Mouse (Mus musculus): Measurements from ENCODE around the gene Adam12.

The Adam12 gene

DNA sequence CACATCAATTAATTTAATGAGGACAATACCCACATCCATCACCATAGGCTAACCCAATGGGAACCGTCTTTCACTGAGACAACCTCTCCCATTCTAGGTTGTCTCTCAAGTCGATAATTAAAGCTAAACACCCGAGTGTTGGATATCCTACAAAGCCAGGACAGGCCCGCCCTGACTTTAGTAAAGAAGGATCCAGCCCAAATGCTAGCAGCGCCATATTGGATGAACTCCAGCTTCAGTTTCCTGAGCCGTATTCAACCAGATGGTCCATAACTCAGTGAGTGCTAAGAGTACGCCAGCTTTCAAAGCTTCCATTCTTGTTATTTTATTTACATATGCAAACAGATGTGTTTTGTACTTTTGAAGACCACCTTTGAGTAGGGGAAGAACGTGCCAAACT is 81.6 kb downstream of the Adam12 start:
- DNase-seq (ENCODE audit: low spot score in 2 of 2): no peak

- no peak for DNase-seq (ENCODE audit: low spot score in 2 of 2)
Observed at GRCm38 (mm10) chr7:134149351-134149750, 82.6 kb downstream of the Adam12 start.

GRCm38 (mm10) chr7:134147561-134147960 is 84.4 kb downstream of the Adam12 start:
- no peak for DNase-seq (ENCODE audit: low spot score in 2 of 2)

GRCm38 (mm10) chr7:134146821-134147220 is 85.1 kb downstream of the Adam12 start:
- DNase-seq (ENCODE audit: low spot score in 2 of 2): no peak

- no peak for DNase-seq (ENCODE audit: low spot score in 2 of 2)
Observed at GRCm38 (mm10) chr7:134144111-134144510, 87.8 kb downstream of the Adam12 start.

DNA sequence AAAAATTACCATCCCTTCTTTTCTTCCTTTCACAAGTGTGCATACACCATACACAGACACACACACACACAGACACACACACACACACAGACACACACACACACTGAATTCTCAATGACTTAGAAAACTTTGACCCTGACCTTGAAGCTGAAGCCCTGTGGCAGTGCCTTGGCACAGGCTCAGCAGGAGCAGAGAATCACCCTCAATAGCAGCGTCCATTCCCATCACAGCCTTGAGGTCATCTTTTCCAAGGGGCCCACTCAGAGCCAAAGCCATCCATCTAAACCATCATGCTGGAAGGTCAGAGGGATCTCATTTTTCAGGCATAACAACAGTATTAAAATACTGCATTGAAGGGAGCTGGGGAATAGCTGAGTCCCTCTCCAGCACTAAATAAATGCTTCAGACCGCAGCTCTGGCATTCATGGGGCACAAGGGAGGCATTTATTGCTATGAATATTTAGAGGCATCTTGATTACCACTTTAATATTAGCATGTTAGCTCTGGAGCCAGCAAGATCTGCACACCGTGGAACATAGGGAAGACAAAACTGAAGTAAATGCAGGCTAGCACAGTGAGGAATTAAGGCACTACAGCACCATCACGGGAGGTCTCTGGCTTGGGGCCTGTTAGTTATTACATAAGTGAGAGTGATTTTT is 92.5 kb downstream of the Adam12 start:
- no peak for DNase-seq (ENCODE audit: low spot score in 2 of 2)

GRCm38 (mm10) chr7:134132323-134132722 is 99.6 kb downstream of the Adam12 start:
- DNase-seq (ENCODE audit: low spot score in 2 of 2): no peak

DNA sequence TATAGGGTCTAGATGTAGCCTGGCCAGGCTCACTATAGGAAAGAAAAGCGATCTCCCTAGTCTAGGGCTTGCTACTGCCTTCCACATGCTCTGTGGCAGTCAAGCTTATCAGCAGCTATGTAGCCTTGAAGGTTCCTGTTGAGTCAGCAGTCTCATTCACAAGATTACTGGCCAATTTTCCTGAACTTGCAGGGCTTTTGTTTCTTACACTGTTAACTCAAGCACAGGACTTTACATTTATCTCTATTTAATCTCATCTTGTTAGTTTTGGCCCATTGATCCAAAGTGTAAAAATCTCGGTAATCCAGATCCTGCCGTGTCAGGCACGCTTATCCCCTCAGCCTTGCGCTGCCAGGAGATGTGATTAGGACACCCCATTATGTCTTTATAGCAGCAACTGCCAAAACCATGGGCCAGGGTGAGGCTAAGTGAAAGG is 103.8 kb downstream of the Adam12 start:
- DNase-seq (ENCODE audit: low spot score in 2 of 2): no peak

DNA sequence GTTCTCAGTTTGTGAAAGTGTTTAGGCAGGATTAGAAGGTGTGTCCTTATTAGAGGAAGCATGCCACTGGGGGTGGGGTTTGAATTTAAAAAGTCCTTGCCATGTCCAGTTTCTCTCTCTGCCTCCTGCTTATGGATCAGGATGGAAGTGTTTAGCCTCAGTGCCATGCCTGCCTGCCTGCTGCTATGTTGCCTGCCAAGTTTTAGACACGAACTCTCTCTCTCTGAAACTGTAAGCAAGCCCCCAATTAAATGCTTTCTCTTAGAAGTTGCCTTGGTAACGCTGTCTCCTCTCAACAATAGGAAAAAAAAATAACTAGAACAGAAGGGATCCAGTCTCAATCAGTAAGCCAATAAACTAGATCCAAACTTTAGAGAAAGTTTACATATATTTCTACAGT is 110.5 kb downstream of the Adam12 start:
- no peak for DNase-seq (ENCODE audit: low spot score in 2 of 2)

DNA sequence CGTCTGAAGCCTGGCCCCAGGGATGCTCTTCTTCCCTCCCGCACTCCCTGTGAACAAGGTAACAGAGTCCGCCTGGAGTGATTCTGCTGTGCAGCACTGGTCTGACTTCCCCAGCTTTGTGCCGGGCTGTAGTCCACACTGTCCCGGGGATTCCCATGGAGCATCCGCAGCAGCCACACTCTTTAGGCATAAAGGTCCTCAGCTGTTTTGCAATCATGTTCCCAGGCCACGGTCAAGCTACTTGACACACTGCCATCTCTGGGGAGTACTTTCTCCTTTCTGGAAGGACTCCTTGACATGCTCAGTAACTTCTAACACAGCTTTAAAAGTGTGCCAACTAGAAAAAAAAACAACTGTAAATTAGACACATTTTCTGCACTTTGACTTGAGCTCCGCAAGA is 116.5 kb downstream of the Adam12 start:
- DNase-seq (ENCODE audit: low spot score in 2 of 2): no peak

DNA sequence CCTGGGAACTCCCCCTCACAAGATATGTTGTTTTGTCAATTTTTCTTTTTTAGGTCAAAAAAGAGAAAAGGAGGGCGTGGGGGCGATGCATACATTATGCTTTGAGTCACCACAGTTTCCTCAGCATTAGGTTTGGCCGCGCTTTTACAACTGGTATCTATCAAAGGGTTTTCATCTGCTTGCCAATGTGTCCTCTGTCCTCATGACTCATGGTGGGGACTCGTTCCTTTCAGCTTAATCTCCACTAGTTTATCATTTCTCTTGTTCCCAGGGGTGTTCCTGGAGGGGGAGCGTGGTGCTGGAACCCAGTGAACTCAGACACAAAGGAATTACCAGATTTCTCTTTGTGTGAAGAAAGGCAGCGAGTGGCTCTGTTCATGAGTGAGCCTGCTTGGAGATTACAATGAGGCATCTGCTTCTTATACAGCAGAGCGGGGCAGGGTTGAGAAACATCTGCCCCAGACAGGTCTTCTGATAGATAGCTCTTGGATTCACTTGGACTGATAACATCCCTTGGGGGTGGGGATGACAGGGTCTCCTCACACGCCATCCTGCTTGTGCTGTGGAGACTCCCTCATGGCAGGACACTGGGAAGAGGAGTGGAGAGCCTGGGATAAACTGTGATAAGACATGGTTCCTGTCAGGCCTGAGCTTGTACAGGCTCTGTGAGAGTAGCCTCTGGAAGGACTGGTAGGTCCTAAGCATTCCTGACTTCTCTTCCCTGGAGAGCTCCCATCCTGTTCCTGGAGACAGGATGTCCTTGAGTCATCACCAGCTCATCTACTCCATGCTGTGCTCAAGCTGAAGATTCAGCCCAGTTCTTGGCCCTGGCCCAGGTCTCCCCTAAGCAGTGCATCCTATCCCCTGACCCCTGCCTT is 117.4 kb downstream of the Adam12 start:
- DNase-seq (ENCODE audit: low spot score in 2 of 2): no peak

DNA sequence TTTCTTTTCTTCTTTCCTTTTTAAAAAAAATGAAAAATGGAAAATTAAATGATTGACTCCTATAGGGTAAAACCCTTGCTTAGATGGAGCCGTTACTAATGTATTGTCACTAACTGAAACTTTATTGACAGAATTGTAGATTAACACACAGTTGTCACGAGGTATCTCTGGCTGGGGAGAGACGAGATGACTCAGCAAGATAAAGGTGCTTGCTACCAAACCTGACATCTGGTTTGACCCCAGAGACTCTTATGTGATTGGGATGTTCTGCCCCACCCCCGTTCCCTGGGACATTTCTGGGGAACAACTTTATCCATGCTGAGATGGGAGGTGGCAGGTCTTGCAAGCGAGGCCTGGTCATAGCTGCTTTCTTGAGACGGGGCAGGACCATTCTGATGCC is 118.1 kb downstream of the Adam12 start:
- DNase-seq (ENCODE audit: low spot score in 2 of 2): no peak

DNA sequence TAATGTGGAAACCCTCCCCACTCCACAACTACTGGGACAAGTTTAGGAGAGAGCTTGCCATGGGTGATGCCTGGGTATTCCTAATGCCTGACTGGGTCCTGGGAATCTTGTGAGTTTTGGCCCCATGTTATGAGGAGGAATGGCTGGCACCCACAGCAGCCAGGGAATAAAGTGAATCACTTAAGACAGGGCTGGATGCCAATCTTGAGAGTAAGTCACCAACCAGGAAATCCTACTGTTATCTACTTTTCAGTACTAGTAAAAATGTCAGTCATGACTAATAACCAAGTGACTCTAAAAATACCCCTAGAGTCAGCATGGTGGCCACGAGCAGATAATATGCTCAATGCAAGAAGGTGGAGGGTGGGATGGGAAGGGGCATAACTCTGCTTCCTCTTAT is 121.8 kb downstream of the Adam12 start:
- DNase-seq (ENCODE audit: low spot score in 2 of 2): no peak

DNA sequence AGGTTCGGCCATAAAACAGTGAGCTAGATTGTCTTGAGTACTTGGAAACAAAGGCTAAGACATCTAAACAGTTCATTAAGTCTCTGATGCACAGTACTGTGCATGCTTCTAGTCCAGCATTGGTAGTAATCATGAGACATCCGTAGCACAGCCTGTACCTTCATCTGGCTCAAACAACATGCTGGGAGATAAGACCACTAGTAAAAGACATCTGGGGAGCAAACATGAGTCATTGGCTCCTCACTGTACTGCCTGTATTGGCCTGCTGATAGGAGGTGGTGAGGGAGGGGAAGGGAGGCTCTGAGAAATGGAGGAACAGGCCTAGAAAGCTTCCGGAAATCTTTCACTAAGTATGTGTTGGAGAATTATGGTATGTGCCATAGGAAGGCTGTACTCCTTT is 124.1 kb downstream of the Adam12 start:
- no peak for DNase-seq (ENCODE audit: low spot score in 2 of 2)

DNA sequence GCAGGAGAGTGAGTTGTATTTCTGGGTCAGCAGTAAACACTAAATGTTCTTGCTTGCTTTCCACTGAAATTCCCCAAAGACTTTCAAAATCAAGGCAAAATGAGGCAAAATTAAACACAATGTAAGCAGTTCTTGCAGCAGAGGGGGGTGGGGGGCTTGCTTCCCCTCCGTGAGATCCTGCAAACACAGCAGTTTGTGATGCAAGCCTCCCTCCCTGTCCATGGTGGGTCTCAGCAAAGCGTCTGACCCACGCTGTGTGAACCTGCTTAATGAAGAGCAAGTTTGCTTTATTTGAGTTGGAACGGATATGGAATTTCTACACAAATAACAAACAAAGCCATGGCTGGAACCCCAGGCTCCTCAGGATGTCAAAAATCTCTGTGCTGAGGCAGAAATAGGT is 132.9 kb downstream of the Adam12 start:
- DNase-seq (ENCODE audit: low spot score in 2 of 2): no peak

- no peak for DNase-seq (ENCODE audit: low spot score in 2 of 2)
Observed at GRCm38 (mm10) chr7:134097861-134098260, 134.1 kb downstream of the Adam12 start.

- no peak for DNase-seq (ENCODE audit: low spot score in 2 of 2)
Observed at GRCm38 (mm10) chr7:134093871-134094270, 138.1 kb downstream of the Adam12 start.

- DNase-seq (ENCODE audit: low spot score in 2 of 2): no peak
Observed at GRCm38 (mm10) chr7:134090764-134091163, 141.2 kb downstream of the Adam12 start.

DNA sequence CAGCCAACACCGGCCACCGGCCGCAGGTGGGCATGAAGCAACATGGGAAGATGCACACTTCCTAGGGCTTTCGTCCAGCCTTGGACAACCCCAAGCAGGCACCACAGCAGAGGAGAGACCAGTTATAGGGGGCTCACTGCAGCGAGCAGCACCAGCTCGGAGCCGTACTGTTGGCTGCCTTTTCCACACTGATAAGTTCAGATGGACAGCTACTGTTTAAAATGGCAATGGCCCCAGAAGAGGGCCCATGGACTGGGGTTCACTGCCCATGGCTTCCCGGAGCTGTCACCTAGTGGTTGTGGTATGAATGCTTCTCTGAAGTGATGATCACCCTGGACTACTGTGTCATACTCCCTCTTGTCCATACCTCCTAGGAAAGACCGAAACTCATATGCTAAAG is 141.7 kb downstream of the Adam12 start:
- DNase-seq (ENCODE audit: low spot score in 2 of 2): no peak

DNA sequence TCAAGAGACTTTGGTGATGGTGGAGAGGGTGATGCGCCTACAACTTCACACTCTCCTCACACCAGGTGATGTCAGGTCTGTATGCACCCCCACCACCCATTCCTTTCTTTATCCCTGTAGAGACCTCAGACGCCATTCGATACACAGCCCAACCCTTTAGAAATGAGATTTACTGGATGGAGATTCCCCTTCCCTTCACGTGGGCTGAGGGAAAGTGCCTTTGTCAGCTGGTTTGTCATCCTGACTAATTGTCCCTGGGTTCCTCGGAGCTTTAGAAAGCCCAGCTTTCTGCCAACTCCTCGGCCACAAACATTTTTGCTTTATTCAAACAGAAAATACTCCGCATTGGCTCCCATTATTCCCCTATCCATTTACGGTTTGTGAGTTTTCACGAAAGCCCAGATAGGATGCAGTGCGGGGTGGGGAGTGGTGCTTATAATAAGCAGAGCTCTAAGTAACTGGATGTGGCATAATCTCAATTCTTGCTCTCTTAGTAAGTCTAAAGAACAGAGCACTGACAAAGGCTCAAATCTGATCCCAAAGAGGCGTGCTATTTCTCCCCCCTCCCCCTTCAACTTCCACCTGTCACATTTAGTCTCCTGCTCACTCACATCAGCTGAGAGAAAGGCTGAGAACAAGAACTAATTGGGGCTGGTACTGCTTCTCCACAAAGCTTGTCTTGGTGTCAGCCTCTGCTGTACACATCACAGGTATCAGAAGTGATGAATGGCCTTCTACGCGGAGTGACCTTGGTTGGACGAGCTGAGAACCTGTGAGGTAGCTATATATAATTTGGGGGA is 143.2 kb downstream of the Adam12 start:
- DNase-seq (ENCODE audit: low spot score in 2 of 2): no peak

DNA sequence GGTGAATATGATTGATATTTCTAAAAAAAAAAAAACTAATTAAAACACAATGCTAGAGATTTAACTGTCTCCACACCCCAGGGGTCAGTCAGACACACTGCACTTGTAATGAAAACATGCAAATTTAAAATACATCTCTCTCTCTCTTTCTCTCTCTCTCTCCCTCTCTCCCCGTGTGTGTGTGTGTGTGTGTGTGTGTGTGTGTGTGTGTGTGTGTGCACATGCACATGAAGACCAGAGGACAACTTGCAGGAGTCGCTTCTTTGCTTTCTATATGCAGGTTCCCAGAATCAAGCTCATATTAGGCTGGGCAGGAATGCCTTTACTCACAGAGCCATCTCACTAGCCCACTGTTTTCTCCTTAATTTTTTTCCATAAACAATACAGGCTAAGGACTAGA is 146.6 kb downstream of the Adam12 start:
- DNase-seq (ENCODE audit: low spot score in 2 of 2): no peak

DNA sequence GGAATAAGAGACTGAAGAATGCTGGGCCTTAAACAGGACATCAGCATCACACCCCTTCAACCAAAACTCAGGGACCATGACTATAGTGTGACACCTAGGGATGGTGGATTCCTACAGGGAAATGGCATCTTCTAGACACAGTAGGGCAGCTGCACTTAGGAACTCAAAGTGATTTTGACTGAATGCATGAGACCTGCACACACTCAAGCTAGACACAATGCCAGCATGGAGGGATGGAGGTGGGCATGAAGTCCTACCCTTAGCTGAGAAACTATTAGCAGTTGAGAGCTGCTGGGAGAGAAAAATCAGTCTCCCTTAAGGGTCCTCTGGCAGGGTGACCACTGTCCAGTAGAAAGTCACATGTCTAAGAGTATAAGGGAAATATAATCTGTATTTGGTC is 147.0 kb downstream of the Adam12 start:
- no peak for DNase-seq (ENCODE audit: low spot score in 2 of 2)

Data from frontal cortex, postnatal 14 days (tissue).